Mouse (Mus musculus): ENCODE measurements around the gene Fmnl3.

- TF ChIP-seq POLR2A (IDR thresholded peaks at IDR 0.05; ENCODE audit: insufficient read depth, low read depth, low read length) (no peak), CTCF (IDR thresholded peaks at IDR 0.05) (no peak), EP300 (IDR thresholded peaks at IDR 0.05; ENCODE audit: insufficient read depth, low read depth, low read length) (no peak)
These were observed 5.4 kb downstream of the Fmnl3 start for GRCm38 (mm10) chr15:99364921-99365320.

Measured in heart, adult 2 months (tissue).